8 mouse cellular contexts compared by ENCODE assay signal in genomic region chr5:8367614-8368327, GRCm38 (mm10). TPM values are rescaled to one million over a fixed set of nuclear protein-coding genes. Genes with fewer than 3 reads are reported as not detected.
DNase-seq lines count a peak whose midpoint lies in the region; ATAC-seq and TF ChIP-seq lines count a peak whose summit lies in the region.

TSS of gene Adam22 (minus strand) at chr5:8368160.

- peak; percentile 96 for ATAC-seq in hindbrain, embryonic 16.5 days

- H3K36me3 ChIP-seq in hindbrain, embryonic 16.5 days (ENCODE audit: control insufficient read depth, insufficient read depth, low read length): no peaks in the 10 kb centered on the region

- H3K4me3 ChIP-seq in cortical plate, adult 2 months (ENCODE audit: insufficient read depth, low read length): peak within 1 kb of the TSS; percentile 79
- peak within 1 kb of the TSS; percentile 95 for H3K4me3 ChIP-seq in hindbrain, embryonic 16.5 days (ENCODE audit: low read length)

- DNase-seq in adrenal gland, adult 18-20 months (ENCODE audit: low spot score in 2 of 2): peak; percentile 34 to 46
- DNase-seq in gastrocnemius, postnatal 10 days: peak; percentile 87
- DNase-seq in left cerebral cortex, adult 11 months (ENCODE audit: low spot score): peak; percentile 89
- DNase-seq in lung, postnatal 10 days: peak; percentile 75
- peak; percentile 83 for DNase-seq in retina, embryonic 14.5 days (ENCODE audit: low spot score)
- no peak for DNase-seq in thymus, postnatal 25 days

- no peak for TF ChIP-seq CTCF in cortical plate, adult 2 months (IDR thresholded peaks at IDR 0.05; ENCODE audit: extremely low read depth, insufficient read depth, low read length)

- WGBS in hindbrain, embryonic 16.5 days: under 1% methylated on average over 34 of the region's 55 CpGs

- peak within 1 kb of the TSS; percentile 97 for H3K9ac ChIP-seq in hindbrain, embryonic 16.5 days (ENCODE audit: low read depth, low read length)

- peak within 1 kb of the TSS; percentile 41 for H3K27ac ChIP-seq in cortical plate, adult 2 months (ENCODE audit: insufficient read depth, low read length)
- H3K27ac ChIP-seq in hindbrain, embryonic 16.5 days (ENCODE audit: low read depth, low read length): peak within 1 kb of the TSS; percentile 93

- no peaks in the 10 kb centered on the region for H3K9me3 ChIP-seq in hindbrain, embryonic 16.5 days (ENCODE audit: control insufficient read depth, low read length)

- peak; percentile 71; the same call in 1 of the 2 replicates for TF ChIP-seq POLR2A in cortical plate, adult 2 months (IDR thresholded peaks at IDR 0.05; ENCODE audit: extremely low read depth, insufficient read depth, low read length)

- H3K4me2 ChIP-seq in hindbrain, embryonic 16.5 days (ENCODE audit: low read length): peak within 1 kb of the TSS; percentile 67

- H3K4me1 ChIP-seq in cortical plate, adult 2 months (ENCODE audit: control insufficient read depth, insufficient read depth, low read length): peaks cover 6% of the 10 kb centered on the region
- peaks cover 4% of the 10 kb centered on the region; the same call in 1 of the 2 replicates for H3K4me1 ChIP-seq in hindbrain, embryonic 16.5 days (ENCODE audit: control insufficient read depth, insufficient read depth, low read depth, low read length)

- no peaks in the 10 kb centered on the region for H3K27me3 ChIP-seq in hindbrain, embryonic 16.5 days (replicated peaks; ENCODE audit: control insufficient read depth, insufficient read depth, low read length)

RNA-seq across cellular contexts. Expression of gene Adam22, which starts in this region (rescaled TPM):
- total RNA-seq in adrenal gland, adult 18-20 months (2021): 1 to 10 TPM; 4.5 to 5.1 TPM
- 83.4 and 87.6 TPM in 2 replicates for polyA plus RNA-seq in cortical plate, adult 2 months (2012; rRNA removed)
- 1 to 10 TPM; 5.6 to 7.2 TPM for total RNA-seq in gastrocnemius, postnatal 10 days (2021)
- polyA plus RNA-seq in hindbrain, embryonic 16.5 days (2015; fragmentation: Nextera tagmentation; extraction: Ambion mirVana): 44.8 and 46.1 TPM in 2 replicates
